Mouse (Mus musculus): ENCODE data around the gene Tk1.

DNA sequence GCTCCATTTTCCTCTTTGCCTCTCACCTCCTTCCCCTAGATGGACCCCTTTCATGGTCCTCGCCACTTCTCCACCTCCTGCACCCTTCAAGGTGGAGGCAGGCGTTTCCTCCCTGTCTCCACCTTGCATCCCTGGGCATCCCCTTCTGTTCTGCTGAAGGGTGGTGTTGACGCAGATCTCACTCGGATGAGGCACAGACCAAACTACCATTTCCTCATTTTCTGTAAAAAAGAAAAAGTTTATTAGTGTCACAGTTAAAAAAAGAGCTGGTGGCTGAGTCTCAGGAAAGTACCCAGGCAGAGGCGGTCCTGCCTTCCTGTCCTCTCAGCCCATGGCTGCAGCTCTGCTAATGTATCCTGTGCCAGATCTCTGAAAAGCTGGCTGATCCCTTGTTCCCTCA, 26.7 kb downstream of the Tk1 start:
- TF ChIP-seq CTCF (IDR thresholded peaks at IDR 0.05 in 2 of 3, conservative IDR thresholded peaks at IDR 0.05 in 1 of 3; ENCODE audit: control insufficient read depth in 1 of 3, insufficient read depth in 1 of 3, low read depth in 2 of 3, low read length in 3 of 3, poor library complexity in 1 of 3, severe bottlenecking in 1 of 3) (no peak), MAZ (IDR thresholded peaks at IDR 0.05; ENCODE audit: low read depth, low read length) (no peak)

Data from MEL (cell line).